Mouse (Mus musculus): ENCODE data around the gene Nosip. TPM values are rescaled to one million over a fixed set of nuclear protein-coding genes. Genes with fewer than 3 reads are reported as not detected.

Nosip gene
- total and polyA plus RNA-seq, 2 experiments = 22.8 to 35.8 TPM

DNA sequence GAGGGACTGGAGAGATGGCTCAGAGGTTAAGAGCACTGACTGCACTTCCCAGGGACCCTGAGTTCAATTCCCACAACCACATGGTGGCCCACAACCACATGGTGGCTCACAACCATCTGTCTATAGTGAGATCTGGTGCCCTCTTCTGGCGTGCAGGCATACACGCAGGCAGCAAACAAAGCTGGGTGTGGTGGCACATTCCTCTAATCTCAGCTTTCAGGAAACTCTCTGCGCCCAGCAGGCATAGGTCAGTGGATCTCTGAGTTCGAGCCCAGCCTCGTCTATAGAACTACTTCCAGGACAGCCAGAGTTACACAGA is 5.7 kb downstream of the Nosip start:
- 33% methylated on average over 5 of the region's 5 CpGs for WGBS
- H3K4me1 ChIP-seq (ENCODE audit: control insufficient read depth, insufficient read depth, low read length) = peaks cover 12% of the 10 kb centered on the region
- H3K4me3 ChIP-seq (ENCODE audit: insufficient read depth, low read depth, low read length) = no peak overlapping the region
- no peak overlapping the region for H3K27ac ChIP-seq (replicated peaks; ENCODE audit: insufficient read depth, low read depth, low read length)
- no peak for TF ChIP-seq POLR2A (IDR thresholded peaks at IDR 0.05; ENCODE audit: extremely low read depth, insufficient read depth, low read length)
- TF ChIP-seq CTCF (IDR thresholded peaks at IDR 0.05; ENCODE audit: low read depth, low read length) = peak; percentile 92
- H3K79me2 ChIP-seq (ENCODE audit: control insufficient read depth, insufficient read depth, low read length) = peaks cover 29% of the 10 kb centered on the region
- H3K27me3 ChIP-seq (ENCODE audit: control insufficient read depth, insufficient read depth, low read length) = no peaks in the 10 kb centered on the region
- no peaks in the 10 kb centered on the region for H3K36me3 ChIP-seq (ENCODE audit: control insufficient read depth, insufficient read depth, low read length)
- peak; percentile 51 for DNase-seq (ENCODE audit: extremely low read depth, low read depth, low spot score)
- no peak overlapping the region for H3K9ac ChIP-seq (ENCODE audit: low read depth, low read length)

- DNase-seq (ENCODE audit: extremely low read depth, low read depth, low spot score) = no peak
- Histone ChIP-seq H3K9ac (ENCODE audit: low read depth, low read length) (no peak overlapping the region), H3K4me1 (ENCODE audit: control insufficient read depth, insufficient read depth, low read length) (peaks cover 9% of the 10 kb centered on the region), H3K27me3 (ENCODE audit: control insufficient read depth, insufficient read depth, low read length) (no peaks in the 10 kb centered on the region), H3K36me3 (ENCODE audit: control insufficient read depth, insufficient read depth, low read length) (no peaks in the 10 kb centered on the region), H3K27ac (replicated peaks; ENCODE audit: insufficient read depth, low read depth, low read length) (no peak overlapping the region), H3K4me3 (ENCODE audit: insufficient read depth, low read depth, low read length) (no peak overlapping the region), H3K79me2 (ENCODE audit: control insufficient read depth, insufficient read depth, low read length) (peaks cover 31% of the 10 kb centered on the region; the same call in 1 of the 2 replicates)
- TF ChIP-seq POLR2A (IDR thresholded peaks at IDR 0.05; ENCODE audit: extremely low read depth, insufficient read depth, low read length) (no peak), CTCF (IDR thresholded peaks at IDR 0.05; ENCODE audit: low read depth, low read length) (no peak)
- 90% methylated on average over 2 of the region's 2 CpGs for WGBS
Observed at GRCm38 (mm10) chr7:45069671-45070070, 7.4 kb downstream of the Nosip start.

GRCm38 (mm10) chr7:45072230-45072629 is 10.0 kb downstream of the Nosip start:
- TF ChIP-seq CTCF (IDR thresholded peaks at IDR 0.05; ENCODE audit: low read depth, low read length) (peak; percentile 63), POLR2A (IDR thresholded peaks at IDR 0.05; ENCODE audit: extremely low read depth, insufficient read depth, low read length) (no peak)
- no peak for DNase-seq (ENCODE audit: extremely low read depth, low read depth, low spot score)
- Histone ChIP-seq H3K9ac (ENCODE audit: low read depth, low read length) (no peak overlapping the region), H3K4me1 (ENCODE audit: control insufficient read depth, insufficient read depth, low read length) (peaks cover 16% of the 10 kb centered on the region), H3K4me3 (ENCODE audit: insufficient read depth, low read depth, low read length) (no peak overlapping the region), H3K27me3 (ENCODE audit: control insufficient read depth, insufficient read depth, low read length) (no peaks in the 10 kb centered on the region), H3K79me2 (ENCODE audit: control insufficient read depth, insufficient read depth, low read length) (peaks cover 29% of the 10 kb centered on the region; the same call in 1 of the 2 replicates), H3K27ac (replicated peaks; ENCODE audit: insufficient read depth, low read depth, low read length) (peak overlapping the region; percentile 55), H3K36me3 (ENCODE audit: control insufficient read depth, insufficient read depth, low read length) (no peaks in the 10 kb centered on the region)
- WGBS = 22% methylated on average over 2 of the region's 2 CpGs

GRCm38 (mm10) chr7:45073171-45073707 is 11.0 kb downstream of the Nosip start:
- Histone ChIP-seq H3K9ac (ENCODE audit: low read depth, low read length) (no peak overlapping the region), H3K27me3 (ENCODE audit: control insufficient read depth, insufficient read depth, low read length) (no peaks in the 10 kb centered on the region), H3K4me3 (ENCODE audit: insufficient read depth, low read depth, low read length) (no peak overlapping the region), H3K27ac (replicated peaks; ENCODE audit: insufficient read depth, low read depth, low read length) (peak overlapping the region; percentile 47; the same call in 1 of the 2 replicates), H3K79me2 (ENCODE audit: control insufficient read depth, insufficient read depth, low read length) (peaks cover 28% of the 10 kb centered on the region; the same call in 1 of the 2 replicates), H3K36me3 (ENCODE audit: control insufficient read depth, insufficient read depth, low read length) (no peaks in the 10 kb centered on the region), H3K4me1 (ENCODE audit: control insufficient read depth, insufficient read depth, low read length) (peaks cover 16% of the 10 kb centered on the region)
- no peak for DNase-seq (ENCODE audit: extremely low read depth, low read depth, low spot score)
- TF ChIP-seq CTCF (IDR thresholded peaks at IDR 0.05; ENCODE audit: low read depth, low read length) (no peak), POLR2A (IDR thresholded peaks at IDR 0.05; ENCODE audit: extremely low read depth, insufficient read depth, low read length) (no peak)
- 69% methylated on average over 7 of the region's 7 CpGs for WGBS

DNA sequence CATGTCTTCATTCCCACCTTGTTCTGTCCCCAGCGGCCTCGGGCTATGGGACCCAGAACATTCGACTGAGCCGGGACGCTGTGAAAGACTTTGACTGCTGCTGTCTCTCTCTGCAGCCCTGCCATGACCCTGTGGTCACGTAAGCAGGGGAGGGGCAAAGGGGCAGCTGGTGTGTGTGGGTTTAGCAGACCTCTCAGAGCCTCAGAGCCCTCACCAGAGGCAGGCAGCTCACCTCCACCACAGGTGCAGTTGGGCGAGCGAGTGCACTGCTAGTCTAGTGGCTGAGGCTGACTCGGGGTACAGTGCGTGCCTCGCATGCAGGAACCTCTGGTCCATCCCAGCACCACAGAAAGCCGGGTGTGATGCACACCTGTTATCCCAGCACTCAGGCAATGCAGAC is 11.7 kb downstream of the Nosip start:
- no peak for TF ChIP-seq POLR2A (IDR thresholded peaks at IDR 0.05; ENCODE audit: extremely low read depth, insufficient read depth, low read length)
- no peak for TF ChIP-seq CTCF (IDR thresholded peaks at IDR 0.05; ENCODE audit: low read depth, low read length)
- WGBS = 89% methylated on average over 12 of the region's 12 CpGs

DNA sequence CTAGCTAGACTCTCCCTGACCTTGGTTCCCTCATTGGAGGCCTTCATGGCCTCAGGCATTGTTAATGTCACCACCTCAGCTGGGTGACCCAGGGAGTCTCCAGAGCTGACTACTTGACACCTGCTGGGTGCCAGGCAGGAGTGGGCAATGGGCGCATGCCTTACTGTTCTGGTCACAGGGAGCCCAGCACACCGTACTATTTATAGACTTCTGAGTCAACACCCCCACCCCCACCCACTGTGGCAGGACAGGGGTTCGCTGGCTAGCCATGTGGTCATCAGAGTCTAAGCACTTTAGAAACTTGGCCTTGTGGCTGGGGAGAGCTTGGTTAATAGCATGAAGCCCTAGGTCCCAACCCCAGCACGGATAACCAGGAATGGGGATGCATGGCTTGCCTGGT is 13.2 kb downstream of the Nosip start:
- Histone ChIP-seq H3K4me1 (ENCODE audit: control insufficient read depth, insufficient read depth, low read length) (peaks cover 16% of the 10 kb centered on the region), H3K36me3 (ENCODE audit: control insufficient read depth, insufficient read depth, low read length) (no peaks in the 10 kb centered on the region), H3K9ac (ENCODE audit: low read depth, low read length) (no peak overlapping the region), H3K27me3 (ENCODE audit: control insufficient read depth, insufficient read depth, low read length) (no peaks in the 10 kb centered on the region), H3K79me2 (ENCODE audit: control insufficient read depth, insufficient read depth, low read length) (peaks cover 13% of the 10 kb centered on the region; the same call in 1 of the 2 replicates), H3K4me3 (ENCODE audit: insufficient read depth, low read depth, low read length) (no peak overlapping the region), H3K27ac (replicated peaks; ENCODE audit: insufficient read depth, low read depth, low read length) (no peak overlapping the region)
- DNase-seq (ENCODE audit: extremely low read depth, low read depth, low spot score) = no peak
- 32% methylated on average over 4 of the region's 4 CpGs for WGBS
- TF ChIP-seq CTCF (IDR thresholded peaks at IDR 0.05; ENCODE audit: low read depth, low read length) (no peak), POLR2A (IDR thresholded peaks at IDR 0.05; ENCODE audit: extremely low read depth, insufficient read depth, low read length) (no peak)

More for the DNA sequence above, 11.7 kb downstream of the Nosip start:
- DNase-seq (ENCODE audit: extremely low read depth, low read depth, low spot score) = no peak
- peaks cover 23% of the 10 kb centered on the region; the same call in 1 of the 2 replicates for H3K79me2 ChIP-seq (ENCODE audit: control insufficient read depth, insufficient read depth, low read length)
- no peak overlapping the region for H3K4me3 ChIP-seq (ENCODE audit: insufficient read depth, low read depth, low read length)
- H3K27me3 ChIP-seq (ENCODE audit: control insufficient read depth, insufficient read depth, low read length) = no peaks in the 10 kb centered on the region
- no peak overlapping the region for H3K27ac ChIP-seq (replicated peaks; ENCODE audit: insufficient read depth, low read depth, low read length)
- H3K9ac ChIP-seq (ENCODE audit: low read depth, low read length) = no peak overlapping the region
- no peaks in the 10 kb centered on the region for H3K36me3 ChIP-seq (ENCODE audit: control insufficient read depth, insufficient read depth, low read length)
- peaks cover 16% of the 10 kb centered on the region for H3K4me1 ChIP-seq (ENCODE audit: control insufficient read depth, insufficient read depth, low read length)
